Mouse (Mus musculus): ENCODE measurements around the gene Uqcrq.

- TF ChIP-seq CTCF (IDR thresholded peaks at IDR 0.05; ENCODE audit: low read depth) (peak; percentile 48), EP300 (IDR thresholded peaks at IDR 0.05; ENCODE audit: low read depth) (no peak)
Measured at GRCm38 (mm10) chr11:53472709-53473108, 42.1 kb upstream of the Uqcrq start.

Measured in liver, postnatal 0 days (tissue).